Comparison of ENCODE assay signal across 14 mouse cellular contexts in genomic region chr1:21007941-21008701, GRCm38 (mm10). TPM values are rescaled to one million over a fixed set of nuclear protein-coding genes. Genes with fewer than 3 reads are reported as not detected.
DNase-seq lines count a peak whose midpoint lies in the region; ATAC-seq and TF ChIP-seq lines count a peak whose summit lies in the region.
"Had no signal": no experiment of that assay in that cellular context is flagged by ENCODE, and none has a peak within 500 bp of the region (broad histone marks: within the 10 kb centered on the region; RNA-seq: fewer than 3 reads in every experiment).

No protein-coding gene starts in this region.

- intact Hi-C loops in gastrocnemius, postnatal 14 days (cut with DNase I; ENCODE audit: low total_unique reads) = no loop called here

- H3K9ac ChIP-seq in kidney, embryonic 16.5 days (replicated peaks; ENCODE audit: low read length) = no peak overlapping the region
- H3K9ac ChIP-seq in liver, postnatal 0 days (replicated peaks) = no peak overlapping the region
- H3K9ac ChIP-seq: embryonic facial prominence, embryonic 13.5 days; hindbrain, embryonic 15.5 days; lung, embryonic 15.5 days had no signal

- no peak overlapping the region for H3K4me2 ChIP-seq in kidney, embryonic 16.5 days (replicated peaks; ENCODE audit: low read depth, low read length)
- H3K4me2 ChIP-seq in liver, postnatal 0 days (ENCODE audit: low read depth, low read length) = no peak overlapping the region
- H3K4me2 ChIP-seq: embryonic facial prominence, embryonic 13.5 days; hindbrain, embryonic 15.5 days; lung, embryonic 15.5 days had no signal

- peak; percentile 6 for DNase-seq in gastrocnemius, postnatal 10 days
- no peak for DNase-seq in gastrocnemius, postnatal 14 days
- DNase-seq in kidney, adult 18-20 months = no peak
- DNase-seq in 3T3-L1 (ENCODE audit: low read depth, low spot score) = peak; percentile 26
- DNase-seq in liver, postnatal 0 days = no peak
- DNase-seq in right cerebral cortex, postnatal 14 days = no peak
- DNase-seq: cerebellum, adult 9-10 months; kidney, adult 11 months had no signal

- 0 out of 2 replicates have a peak, but pooled peaks have one; percentile 20 for ATAC-seq in kidney, embryonic 16.5 days (ENCODE audit: low FRiP score, low TSS enrichment)
- peak; percentile 57 for ATAC-seq in liver, postnatal 0 days
- no peak for ATAC-seq in monocyte, adult 5-6 weeks (replicated peaks; ENCODE audit: insufficient number of reproducible peaks, low FRiP score, low TSS enrichment, poor library complexity, severe bottlenecking)
- ATAC-seq: midbrain, embryonic 16.5 days had no signal

- 46% methylated on average over 7 of the region's 7 CpGs for WGBS in kidney, embryonic 16.5 days
- 53% methylated on average over 7 of the region's 7 CpGs for WGBS in liver, postnatal 0 days (ENCODE audit: insufficient replicate concordance)

- H3K9me3 ChIP-seq in kidney, embryonic 16.5 days (ENCODE audit: low read length) = no peaks in the 10 kb centered on the region
- H3K9me3 ChIP-seq in liver, postnatal 0 days (ENCODE audit: low read length) = no peaks in the 10 kb centered on the region
- H3K9me3 ChIP-seq: embryonic facial prominence, embryonic 13.5 days; hindbrain, embryonic 15.5 days; lung, embryonic 15.5 days had no signal

- H3K4me3 ChIP-seq in kidney, embryonic 16.5 days (ENCODE audit: low read length) = no peak overlapping the region
- no peak overlapping the region for H3K4me3 ChIP-seq in liver, postnatal 0 days (ENCODE audit: low read depth, low read length)
- H3K4me3 ChIP-seq: embryonic facial prominence, embryonic 13.5 days; hindbrain, embryonic 15.5 days; lung, embryonic 15.5 days had no signal

- peaks cover 48% of the 10 kb centered on the region for H3K36me3 ChIP-seq in kidney, embryonic 16.5 days (ENCODE audit: insufficient read depth, low read length)
- H3K36me3 ChIP-seq in liver, postnatal 0 days (replicated peaks; ENCODE audit: insufficient read depth, low read length) = peaks cover 45% of the 10 kb centered on the region
- H3K36me3 ChIP-seq: hindbrain, embryonic 15.5 days had no signal

- TF ChIP-seq EP300 in liver, postnatal 0 days (IDR thresholded peaks at IDR 0.05; ENCODE audit: low read depth) = no peak

- no peak for TF ChIP-seq CTCF in liver, postnatal 0 days (IDR thresholded peaks at IDR 0.05; ENCODE audit: low read depth)

- H3K27me3 ChIP-seq in kidney, embryonic 16.5 days (ENCODE audit: insufficient read depth, low read length) = no peaks in the 10 kb centered on the region
- no peaks in the 10 kb centered on the region for H3K27me3 ChIP-seq in liver, postnatal 0 days (ENCODE audit: insufficient read depth, low read length)
- H3K27me3 ChIP-seq: embryonic facial prominence, embryonic 13.5 days; hindbrain, embryonic 15.5 days; lung, embryonic 15.5 days had no signal

- H3K27ac ChIP-seq in kidney, embryonic 16.5 days (ENCODE audit: low read length) = no peak overlapping the region
- H3K27ac ChIP-seq in liver, postnatal 0 days (ENCODE audit: low read depth) = no peak overlapping the region
- H3K27ac ChIP-seq: embryonic facial prominence, embryonic 13.5 days; hindbrain, embryonic 15.5 days had no signal

- peaks cover 4% of the 10 kb centered on the region; the same call in 1 of the 2 replicates for H3K4me1 ChIP-seq in kidney, embryonic 16.5 days (ENCODE audit: insufficient read depth, low read length)
- peaks cover 6% of the 10 kb centered on the region; the same call in 1 of the 2 replicates for H3K4me1 ChIP-seq in liver, postnatal 0 days (ENCODE audit: insufficient read depth)
- H3K4me1 ChIP-seq: hindbrain, embryonic 15.5 days had no signal

RNA-seq across cellular contexts. Expression of gene Efhc1, which starts 56.7 kb away (rescaled TPM):
- total RNA-seq in gastrocnemius, postnatal 10 days (2021) = 1 to 10 TPM in 1 of 2 experiments, under 1 TPM in 1; 0.96 to 1.5 TPM
- total RNA-seq in gastrocnemius, postnatal 14 days (2021) = 1 to 10 TPM in 1 of 2 experiments, under 1 TPM in 1; 0.97 to 1.2 TPM
- polyA plus RNA-seq in kidney, embryonic 16.5 days (2015; fragmentation: Nextera tagmentation; extraction: Ambion mirVana) = 2.5 and 2.6 TPM in 2 replicates
- polyA plus RNA-seq in liver, postnatal 0 days (2015; fragmentation: Nextera tagmentation; extraction: Ambion mirVana) = 0.34 and 0.39 TPM in 2 replicates
- 0.39 TPM in 1 of 3 replicates, not detected in the others for total RNA-seq in monocyte, adult 5-6 weeks (2017)

Comparison
In these comparisons a context has a peak if more than half of its experiments do, and no peak if none do; other contexts are left out.
1. DNase-seq: peak in gastrocnemius, postnatal 10 days (single experiment) and 3T3-L1 (single experiment); none in gastrocnemius, postnatal 14 days (single experiment), kidney, adult 18-20 months (single experiment), liver, postnatal 0 days (single experiment) and right cerebral cortex, postnatal 14 days (single experiment).